Mouse (Mus musculus): ENCODE data around the gene Gm45140. TPM values are rescaled to one million over a fixed set of nuclear protein-coding genes. Genes with fewer than 3 reads are reported as not detected.

Gm45140 gene
- polyA plus RNA-seq, 1 experiment from 2014 or later: 2.1 TPM

GRCm38 (mm10) chr6:87842254-87842653 is 6.7 kb upstream of the Gm45140 start:
- Histone ChIP-seq H3K27ac (replicated peaks) (no peak overlapping the region), H3K36me3 (peaks cover 43% of the 10 kb centered on the region), H3K4me1 (peaks cover 24% of the 10 kb centered on the region), H3K4me2 (no peak overlapping the region), H3K4me3 (replicated peaks) (no peak overlapping the region), H3K27me3 (replicated peaks) (no peaks in the 10 kb centered on the region), H3K9ac (replicated peaks) (no peak overlapping the region), H3K9me3 (replicated peaks) (no peaks in the 10 kb centered on the region)
- ATAC-seq (ENCODE audit: low FRiP score): no peak
- WGBS: 28% methylated on average over 1 of the region's 1 CpGs

GRCm38 (mm10) chr6:87841635-87842034 is 6.0 kb upstream of the Gm45140 start:
- Histone ChIP-seq H3K4me1 (peaks cover 22% of the 10 kb centered on the region), H3K27ac (replicated peaks) (no peak overlapping the region), H3K27me3 (replicated peaks) (no peaks in the 10 kb centered on the region), H3K9ac (replicated peaks) (no peak overlapping the region), H3K9me3 (replicated peaks) (no peaks in the 10 kb centered on the region), H3K4me2 (no peak overlapping the region), H3K36me3 (peaks cover 43% of the 10 kb centered on the region), H3K4me3 (replicated peaks) (no peak overlapping the region)
- ATAC-seq (ENCODE audit: low FRiP score): no peak
- 75% methylated on average over 8 of the region's 8 CpGs for WGBS

- Histone ChIP-seq H3K4me3 (replicated peaks) (no peak overlapping the region), H3K4me1 (peaks cover 22% of the 10 kb centered on the region), H3K27ac (replicated peaks) (no peak overlapping the region), H3K4me2 (no peak overlapping the region), H3K9me3 (replicated peaks) (no peaks in the 10 kb centered on the region), H3K36me3 (peaks cover 48% of the 10 kb centered on the region), H3K9ac (replicated peaks) (no peak overlapping the region), H3K27me3 (replicated peaks) (no peaks in the 10 kb centered on the region)
- no peak for ATAC-seq (ENCODE audit: low FRiP score)
- WGBS: 62% methylated on average over 11 of the region's 11 CpGs
These were observed 4.3 kb upstream of the Gm45140 start for GRCm38 (mm10) chr6:87839797-87840341.

GRCm38 (mm10) chr6:87838551-87839197 is 3.1 kb upstream of the Gm45140 start, which contains the start of gene Isy1:
Gene Isy1 (minus strand): TSS chr6:87838798.
- H3K9ac ChIP-seq (replicated peaks): peak within 1 kb of the TSS; percentile 95
- peak within 1 kb of the TSS; percentile 81 for H3K4me3 ChIP-seq (replicated peaks)
- H3K4me1 ChIP-seq: peaks cover 22% of the 10 kb centered on the region
- H3K4me2 ChIP-seq: peak within 1 kb of the TSS; percentile 89
- H3K9me3 ChIP-seq (replicated peaks): no peaks in the 10 kb centered on the region
- peak within 1 kb of the TSS; percentile 96 for H3K27ac ChIP-seq (replicated peaks)
- H3K27me3 ChIP-seq (replicated peaks): no peaks in the 10 kb centered on the region
- ATAC-seq (ENCODE audit: low FRiP score): peak; percentile 97
- under 1% methylated on average over 46 of the region's 46 CpGs for WGBS
- H3K36me3 ChIP-seq: peaks cover 47% of the 10 kb centered on the region

GRCm38 (mm10) chr6:87820366-87820765 is 15.2 kb downstream of the Gm45140 start:
- no peak for ATAC-seq (ENCODE audit: low FRiP score)
- Histone ChIP-seq H3K4me3 (replicated peaks) (no peak overlapping the region), H3K4me1 (no peaks in the 10 kb centered on the region), H3K27me3 (replicated peaks) (no peaks in the 10 kb centered on the region), H3K4me2 (no peak overlapping the region), H3K9ac (replicated peaks) (no peak overlapping the region), H3K36me3 (peaks cover 96% of the 10 kb centered on the region), H3K9me3 (replicated peaks) (no peaks in the 10 kb centered on the region), H3K27ac (replicated peaks) (no peak overlapping the region)
- 99% methylated on average over 2 of the region's 2 CpGs for WGBS

GRCm38 (mm10) chr6:87814486-87814885 is 21.1 kb downstream of the Gm45140 start:
- Histone ChIP-seq H3K4me2 (no peak overlapping the region), H3K27me3 (replicated peaks) (no peaks in the 10 kb centered on the region), H3K4me1 (peaks cover 25% of the 10 kb centered on the region), H3K4me3 (replicated peaks) (no peak overlapping the region), H3K27ac (replicated peaks) (no peak overlapping the region), H3K36me3 (peaks cover 51% of the 10 kb centered on the region), H3K9ac (replicated peaks) (no peak overlapping the region), H3K9me3 (replicated peaks) (no peaks in the 10 kb centered on the region)
- ATAC-seq (ENCODE audit: low FRiP score): no peak
- WGBS: 92% methylated on average over 5 of the region's 5 CpGs

GRCm38 (mm10) chr6:87812656-87813055 is 22.9 kb downstream of the Gm45140 start:
- H3K9ac ChIP-seq (replicated peaks): peak overlapping the region; percentile 78; the same call in 1 of the 2 replicates

GRCm38 (mm10) chr6:87811675-87812338 is 23.8 kb downstream of the Gm45140 start, which contains the start of gene Rab43:
Gene Rab43 (minus strand): TSS chr6:87812164.
- H3K27ac ChIP-seq (replicated peaks): peak within 1 kb of the TSS; percentile 67
- ATAC-seq (ENCODE audit: low FRiP score): peak; percentile 98
- H3K9ac ChIP-seq (replicated peaks): peak within 1 kb of the TSS; percentile 78
- H3K4me2 ChIP-seq: peak within 1 kb of the TSS; percentile 95
- under 1% methylated on average over 56 of the region's 56 CpGs for WGBS
- H3K4me1 ChIP-seq: peaks cover 33% of the 10 kb centered on the region
- H3K27me3 ChIP-seq (replicated peaks): no peaks in the 10 kb centered on the region
- peak within 1 kb of the TSS; percentile 78 for H3K4me3 ChIP-seq (replicated peaks)
- H3K36me3 ChIP-seq: peaks cover 25% of the 10 kb centered on the region
- H3K9me3 ChIP-seq (replicated peaks): no peaks in the 10 kb centered on the region

More at GRCm38 (mm10) chr6:87812656-87813055, 22.9 kb downstream of the Gm45140 start:
- H3K9me3 ChIP-seq (replicated peaks): no peaks in the 10 kb centered on the region
- WGBS: 84% methylated on average over 1 of the region's 1 CpGs
- peaks cover 33% of the 10 kb centered on the region for H3K36me3 ChIP-seq
- no peak overlapping the region for H3K27ac ChIP-seq (replicated peaks)
- H3K4me3 ChIP-seq (replicated peaks): 0 out of 2 replicates have a peak overlapping the region, but pooled peaks have one; percentile 78
- peaks cover 33% of the 10 kb centered on the region for H3K4me1 ChIP-seq
- ATAC-seq (ENCODE audit: low FRiP score): no peak
- H3K4me2 ChIP-seq: peak overlapping the region; percentile 95
- H3K27me3 ChIP-seq (replicated peaks): no peaks in the 10 kb centered on the region

- no peaks in the 10 kb centered on the region for H3K9me3 ChIP-seq (replicated peaks)
- H3K4me2 ChIP-seq: peak overlapping the region; percentile 95
- WGBS: 1% methylated on average over 76 of the region's 77 CpGs
- H3K36me3 ChIP-seq: peaks cover 17% of the 10 kb centered on the region; the same call in 1 of the 2 replicates
- peak overlapping the region; percentile 67 for H3K27ac ChIP-seq (replicated peaks)
- peaks cover 33% of the 10 kb centered on the region for H3K4me1 ChIP-seq
- no peaks in the 10 kb centered on the region for H3K27me3 ChIP-seq (replicated peaks)
- ATAC-seq (ENCODE audit: low FRiP score): peak; percentile 78
- peak overlapping the region; percentile 78 for H3K9ac ChIP-seq (replicated peaks)
- peak overlapping the region; percentile 78 for H3K4me3 ChIP-seq (replicated peaks)
These were observed 24.6 kb downstream of the Gm45140 start for GRCm38 (mm10) chr6:87810713-87811669.

- H3K4me1 ChIP-seq: peaks cover 33% of the 10 kb centered on the region
- peak overlapping the region; percentile 95 for H3K4me2 ChIP-seq
- H3K4me3 ChIP-seq (replicated peaks): peak overlapping the region; percentile 78
- H3K27ac ChIP-seq (replicated peaks): no peak overlapping the region
- no peaks in the 10 kb centered on the region for H3K9me3 ChIP-seq (replicated peaks)
- ATAC-seq (ENCODE audit: low FRiP score): no peak
- peak overlapping the region; percentile 78; the same call in 1 of the 2 replicates for H3K9ac ChIP-seq (replicated peaks)
- H3K36me3 ChIP-seq: peaks cover 10% of the 10 kb centered on the region; the same call in 1 of the 2 replicates
- 44% methylated on average over 6 of the region's 6 CpGs for WGBS
- no peaks in the 10 kb centered on the region for H3K27me3 ChIP-seq (replicated peaks)
These were observed 25.3 kb downstream of the Gm45140 start for GRCm38 (mm10) chr6:87810311-87810710.

- Histone ChIP-seq H3K4me3 (replicated peaks) (no peak overlapping the region), H3K36me3 (peaks cover 5% of the 10 kb centered on the region; the same call in 1 of the 2 replicates), H3K4me1 (peaks cover 33% of the 10 kb centered on the region), H3K4me2 (peak overlapping the region; percentile 95), H3K9ac (replicated peaks) (no peak overlapping the region), H3K27ac (replicated peaks) (no peak overlapping the region), H3K27me3 (replicated peaks) (no peaks in the 10 kb centered on the region), H3K9me3 (replicated peaks) (no peaks in the 10 kb centered on the region)
- 91% methylated on average over 6 of the region's 6 CpGs for WGBS
- ATAC-seq (ENCODE audit: low FRiP score): no peak
These were observed 25.9 kb downstream of the Gm45140 start for GRCm38 (mm10) chr6:87809651-87810161.
